Mouse (Mus musculus): ENCODE measurements around the gene St5.

- TF ChIP-seq POLR2A (IDR thresholded peaks at IDR 0.05; ENCODE audit: low read depth, low read length) = no peak
- TF ChIP-seq CTCF (IDR thresholded peaks at IDR 0.05; ENCODE audit: extremely low read depth, insufficient read depth, insufficient read length, insufficient replicate concordance) = no peak
Observed at GRCm38 (mm10) chr7:109518036-109518681, 185.2 kb downstream of the St5 start.

Data from spleen, adult 2 months (tissue).